Mouse (Mus musculus) hindbrain, embryonic 16.5 days (tissue): ENCODE measurements around the gene Erp29. TPM values are rescaled to one million over a fixed set of nuclear protein-coding genes. Genes with fewer than 3 reads are reported as not detected.

Experiments used
- ATAC-seq: fragments of 200-750 bp; cut with Nextera tagmentation; 2 replicates; pipeline ENCODE4 v1.8.0; 2017; ENCODE audit warnings: moderate TSS enrichment, moderate library complexity
- H3K27ac ChIP-seq: fragments of 300-500 bp; sonication (generic); 2 replicates; pipeline ENCODE4 v1.5.1; 2014; ENCODE audit warnings: low read depth, mild to moderate bottlenecking, control low read depth, low read length, moderate library complexity
- H3K27me3 ChIP-seq: fragments of 300-500 bp; sonication (generic); replicated peaks from 2 replicates; pipeline ENCODE4 v1.6.1; 2014; ENCODE audit warnings: low read length; ENCODE audit not compliant: control insufficient read depth, insufficient read depth
- H3K36me3 ChIP-seq: fragments of 300-500 bp; sonication (generic); 2 replicates; pipeline ENCODE4 v1.6.1; 2014; ENCODE audit warnings: mild to moderate bottlenecking, low read length, moderate library complexity, mixed read lengths; ENCODE audit not compliant: control insufficient read depth, insufficient read depth
- H3K4me1 ChIP-seq: fragments of 300-500 bp; sonication (generic); 2 replicates; pipeline ENCODE4 v1.6.1; 2014; ENCODE audit warnings: low read depth, low read length; ENCODE audit not compliant: control insufficient read depth, insufficient read depth
- H3K4me2 ChIP-seq: fragments of 300-500 bp; sonication (generic); 2 replicates; pipeline ENCODE4 v1.6.1; 2014; ENCODE audit warnings: mild to moderate bottlenecking, low read length, control low read depth, moderate library complexity
- H3K4me3 ChIP-seq: fragments of 300-500 bp; sonication (generic); 2 replicates; pipeline ENCODE4 v1.5.1; 2014; ENCODE audit warnings: mild to moderate bottlenecking, low read length, control low read depth, moderate library complexity
- H3K9ac ChIP-seq: fragments of 300-500 bp; sonication (generic); 2 replicates; pipeline ENCODE4 v1.6.1; 2014; ENCODE audit warnings: low read depth, mild to moderate bottlenecking, control low read depth, low read length, moderate library complexity
- H3K9me3 ChIP-seq: fragments of 300-500 bp; sonication (generic); 2 replicates; pipeline ENCODE4 v1.6.1; 2014; ENCODE audit warnings: mild to moderate bottlenecking, low read length, moderate library complexity; ENCODE audit not compliant: control insufficient read depth
- WGBS: fragments of 180-500 bp; shearing (Covaris S2); extraction: QIAGEN DNeasy Blood & Tissue Kit; methylation state at CpG from one replicate; pipeline ENCODE4 v1.1.7; 2014; 5-methylcytosine and 5-hydroxymethylcytosine counted together
- polyA plus RNA-seq: library from polyadenylated mRNA; unstranded; fragments of >200 nt; fragmentation: Nextera tagmentation; extraction: Ambion mirVana; gene quantifications from 2 replicates; pipeline ENCODE4 v1.2.1, GENCODE M21; 2015

Erp29 gene
- polyA plus RNA-seq, 1 experiment from 2014 or later = 211 TPM

- WGBS = 75% methylated on average over 3 of the region's 3 CpGs
- H3K9me3 ChIP-seq = no peaks in the 10 kb centered on the region
Measured at GRCm38 (mm10) chr5:121469566-121469965, 17.3 kb upstream of the Erp29 start.

GRCm38 (mm10) chr5:121463601-121464250, 11.4 kb upstream of the Erp29 start:
- Histone ChIP-seq H3K4me3 (no peak overlapping the region), H3K27me3 (no peaks in the 10 kb centered on the region), H3K4me2 (no peak overlapping the region), H3K27ac (no peak overlapping the region), H3K9ac (no peak overlapping the region), H3K36me3 (no peaks in the 10 kb centered on the region), H3K9me3 (no peaks in the 10 kb centered on the region), H3K4me1 (no peaks in the 10 kb centered on the region)
- ATAC-seq = no peak
- WGBS = 77% methylated on average over 5 of the region's 5 CpGs

More at GRCm38 (mm10) chr5:121469566-121469965, 17.3 kb upstream of the Erp29 start:
- no peak overlapping the region for H3K4me2 ChIP-seq
- no peak for ATAC-seq
- H3K9ac ChIP-seq = no peak overlapping the region
- H3K27me3 ChIP-seq = no peaks in the 10 kb centered on the region
- H3K27ac ChIP-seq = no peak overlapping the region
- H3K36me3 ChIP-seq = no peaks in the 10 kb centered on the region
- no peaks in the 10 kb centered on the region for H3K4me1 ChIP-seq
- no peak overlapping the region for H3K4me3 ChIP-seq

GRCm38 (mm10) chr5:121462967-121463366, 10.7 kb upstream of the Erp29 start:
- no peak overlapping the region for H3K27ac ChIP-seq
- H3K27me3 ChIP-seq = no peaks in the 10 kb centered on the region
- H3K4me3 ChIP-seq = no peak overlapping the region
- H3K9me3 ChIP-seq = no peaks in the 10 kb centered on the region
- no peak overlapping the region for H3K9ac ChIP-seq
- no peaks in the 10 kb centered on the region for H3K36me3 ChIP-seq
- H3K4me2 ChIP-seq = no peak overlapping the region
- 62% methylated on average over 5 of the region's 5 CpGs for WGBS
- no peak for ATAC-seq
- H3K4me1 ChIP-seq = no peaks in the 10 kb centered on the region

- ATAC-seq = no peak
- Histone ChIP-seq H3K9me3 (no peaks in the 10 kb centered on the region), H3K36me3 (no peaks in the 10 kb centered on the region)
Measured at GRCm38 (mm10) chr5:121462171-121462502, 9.8 kb upstream of the Erp29 start.

GRCm38 (mm10) chr5:121461339-121462170, 9.2 kb upstream of the Erp29 start:
- 63% methylated on average over 4 of the region's 4 CpGs for WGBS
- Histone ChIP-seq H3K4me2 (no peak overlapping the region), H3K27me3 (no peaks in the 10 kb centered on the region), H3K27ac (no peak overlapping the region), H3K9me3 (no peaks in the 10 kb centered on the region), H3K36me3 (no peaks in the 10 kb centered on the region), H3K4me3 (no peak overlapping the region), H3K9ac (no peak overlapping the region), H3K4me1 (no peaks in the 10 kb centered on the region)
- no peak for ATAC-seq

More at GRCm38 (mm10) chr5:121462171-121462502, 9.8 kb upstream of the Erp29 start:
- Histone ChIP-seq H3K27me3 (no peaks in the 10 kb centered on the region), H3K9ac (no peak overlapping the region), H3K4me3 (no peak overlapping the region), H3K4me1 (no peaks in the 10 kb centered on the region), H3K4me2 (no peak overlapping the region), H3K27ac (no peak overlapping the region)
- WGBS = 50% methylated on average over 1 of the region's 1 CpGs

GRCm38 (mm10) chr5:121455510-121456265, 3.4 kb upstream of the Erp29 start:
- Histone ChIP-seq H3K4me3 (no peak overlapping the region), H3K4me1 (peaks cover 15% of the 10 kb centered on the region), H3K9me3 (no peaks in the 10 kb centered on the region), H3K4me2 (no peak overlapping the region), H3K27me3 (no peaks in the 10 kb centered on the region), H3K9ac (no peak overlapping the region), H3K27ac (no peak overlapping the region), H3K36me3 (no peaks in the 10 kb centered on the region)
- WGBS = 78% methylated on average over 9 of the region's 9 CpGs
- ATAC-seq = no peak

- no peak overlapping the region for H3K4me2 ChIP-seq
- WGBS = 88% methylated on average over 3 of the region's 3 CpGs
- H3K4me1 ChIP-seq = peaks cover 19% of the 10 kb centered on the region
- no peak overlapping the region for H3K9ac ChIP-seq
- no peak for ATAC-seq
- no peak overlapping the region for H3K4me3 ChIP-seq
- no peaks in the 10 kb centered on the region for H3K27me3 ChIP-seq
- H3K36me3 ChIP-seq = no peaks in the 10 kb centered on the region
- no peak overlapping the region for H3K27ac ChIP-seq
- no peaks in the 10 kb centered on the region for H3K9me3 ChIP-seq
Measured at GRCm38 (mm10) chr5:121454503-121454782, 2.1 kb upstream of the Erp29 start.

- H3K27ac ChIP-seq = no peak overlapping the region
- peaks cover 19% of the 10 kb centered on the region for H3K4me1 ChIP-seq
- H3K36me3 ChIP-seq = peaks cover 2% of the 10 kb centered on the region
- H3K4me3 ChIP-seq = no peak overlapping the region
- no peaks in the 10 kb centered on the region for H3K9me3 ChIP-seq
- ATAC-seq = no peak
- no peak overlapping the region for H3K4me2 ChIP-seq
- H3K9ac ChIP-seq = no peak overlapping the region
- H3K27me3 ChIP-seq = no peaks in the 10 kb centered on the region
- WGBS = 94% methylated on average over 13 of the region's 13 CpGs
Measured at GRCm38 (mm10) chr5:121453743-121454502, 1.6 kb upstream of the Erp29 start.
